In genomic region chr5:73168769-73169272, GRCm38 (mm10) we compare ENCODE assay signal across 8 mouse cellular contexts.
A peak's percentile ranks its signal among the peaks of the same experiment; 100 is the strongest.
DNase-seq lines count a peak whose midpoint lies in the region; TF ChIP-seq lines count a peak whose summit lies in the region.

No protein-coding gene starts in this region.

- H3K9ac ChIP-seq in liver, adult 2 months (ENCODE audit: low read depth, low read length), result no peak overlapping the region

- TF ChIP-seq CTCF in left cerebral cortex, adult 2 months (IDR thresholded peaks at IDR 0.05), result no peak
- no peak for TF ChIP-seq CTCF in liver, adult 2 months (IDR thresholded peaks at IDR 0.05; ENCODE audit: low read depth, low read length)
- no peak for TF ChIP-seq CTCF in small intestine, adult 2 months (IDR thresholded peaks at IDR 0.05; ENCODE audit: extremely low read depth, insufficient read length, insufficient replicate concordance, low read depth, low read length)

- no peak for TF ChIP-seq POLR2A in liver, adult 2 months (IDR thresholded peaks at IDR 0.05; ENCODE audit: extremely low read depth, insufficient read depth, low read length)
- no peak for TF ChIP-seq POLR2A in small intestine, adult 2 months (IDR thresholded peaks at IDR 0.05; ENCODE audit: low read depth, low read length)

- H3K4me1 ChIP-seq in liver, adult 2 months (ENCODE audit: control insufficient read depth, insufficient read depth, low read length), result peaks cover 7% of the 10 kb centered on the region; the same call in 1 of the 2 replicates
- peaks cover 14% of the 10 kb centered on the region for H3K4me1 ChIP-seq in small intestine, adult 2 months (ENCODE audit: control insufficient read depth, insufficient read depth, insufficient read length, low read length)

- H3K27ac ChIP-seq in left cerebral cortex, adult 2 months, result peak overlapping the region; percentile 63
- no peak overlapping the region for H3K27ac ChIP-seq in liver, adult 2 months (replicated peaks; ENCODE audit: insufficient read depth, low read depth, low read length)
- H3K27ac ChIP-seq in small intestine, adult 2 months (ENCODE audit: insufficient read depth, low read depth, low read length), result 0 out of 2 replicates have a peak overlapping the region, but pooled peaks have one; percentile 23

- intact Hi-C loops in left cerebral cortex, adult 2 months (cut with DNase I), result no loop called here
- intact Hi-C loops in heart, postnatal 14 days (cut with DNase I), result no loop called here

- no peaks in the 10 kb centered on the region for H3K27me3 ChIP-seq in liver, adult 2 months (ENCODE audit: control insufficient read depth, insufficient read depth, low read length)
- no peaks in the 10 kb centered on the region for H3K27me3 ChIP-seq in small intestine, adult 2 months (ENCODE audit: control insufficient read depth, insufficient read depth, low read length)

- H3K4me3 ChIP-seq in left cerebral cortex, adult 2 months, result no peak overlapping the region
- no peak overlapping the region for H3K4me3 ChIP-seq in liver, adult 2 months (ENCODE audit: insufficient read depth, low read depth, low read length)
- no peak overlapping the region for H3K4me3 ChIP-seq in small intestine, adult 2 months (ENCODE audit: low read depth, low read length)

- DNase-seq in left cerebral cortex, adult 2 months (ENCODE audit: extremely low spot score in 1 of 2, low spot score in 2 of 2), result no peak
- DNase-seq in left cerebral cortex, adult 9 months (ENCODE audit: low spot score in 2 of 2), result no peak
- peak; percentile 25 to 36 for DNase-seq in heart, postnatal 14 days
- DNase-seq in liver, adult 2 months (ENCODE audit: extremely low read depth, low read depth, low spot score), result peak; percentile 87
- no peak for DNase-seq in layer of hippocampus, postnatal 10 days (ENCODE audit: low spot score in 2 of 2)
- DNase-seq in cerebellum, adult 9-10 months, result no peak
- DNase-seq in layer of hippocampus, adult 18-20 months (ENCODE audit: low spot score in 2 of 2), result no peak

- no peaks in the 10 kb centered on the region for H3K36me3 ChIP-seq in liver, adult 2 months (ENCODE audit: control insufficient read depth, insufficient read depth, low read length)
- no peaks in the 10 kb centered on the region for H3K36me3 ChIP-seq in small intestine, adult 2 months (ENCODE audit: control insufficient read depth, insufficient read depth, low read length)

- WGBS in liver, adult 2 months, result 14% methylated on average over 5 of the region's 5 CpGs
- WGBS in small intestine, adult 2 months, result 11% methylated on average over 5 of the region's 5 CpGs

- peaks cover 16% of the 10 kb centered on the region; the same call in 1 of the 2 replicates for H3K79me2 ChIP-seq in liver, adult 2 months (ENCODE audit: control insufficient read depth, insufficient read depth, low read length)

Comparison
In these comparisons a context has a peak if more than half of its experiments do, and no peak if none do; other contexts are left out.
1. DNase-seq: peak in heart, postnatal 14 days (2 of 2) and liver, adult 2 months (single experiment); none in left cerebral cortex, adult 2 months (0 of 2), left cerebral cortex, adult 9 months (0 of 2), layer of hippocampus, postnatal 10 days (0 of 2), cerebellum, adult 9-10 months (single experiment) and layer of hippocampus, adult 18-20 months (0 of 2).